Mouse (Mus musculus) spleen, adult 2 months (tissue): ENCODE measurements around the gene Socs3.

Experiments used
- CTCF ChIP-seq: fragments of 200-500 bp; IDR thresholded peaks from 2 replicates; pipeline ENCODE4 v1.5.1; 2011; ENCODE audit warnings: mild to moderate bottlenecking, inconsistent platforms; ENCODE audit not compliant: insufficient read depth, insufficient read length, insufficient replicate concordance; ENCODE audit errors: extremely low read depth
- POLR2A ChIP-seq: fragments of 200-500 bp; IDR thresholded peaks from 2 replicates; pipeline ENCODE4 v1.6.1; 2011; ENCODE audit warnings: low read depth, low read length, inconsistent platforms

DNA sequence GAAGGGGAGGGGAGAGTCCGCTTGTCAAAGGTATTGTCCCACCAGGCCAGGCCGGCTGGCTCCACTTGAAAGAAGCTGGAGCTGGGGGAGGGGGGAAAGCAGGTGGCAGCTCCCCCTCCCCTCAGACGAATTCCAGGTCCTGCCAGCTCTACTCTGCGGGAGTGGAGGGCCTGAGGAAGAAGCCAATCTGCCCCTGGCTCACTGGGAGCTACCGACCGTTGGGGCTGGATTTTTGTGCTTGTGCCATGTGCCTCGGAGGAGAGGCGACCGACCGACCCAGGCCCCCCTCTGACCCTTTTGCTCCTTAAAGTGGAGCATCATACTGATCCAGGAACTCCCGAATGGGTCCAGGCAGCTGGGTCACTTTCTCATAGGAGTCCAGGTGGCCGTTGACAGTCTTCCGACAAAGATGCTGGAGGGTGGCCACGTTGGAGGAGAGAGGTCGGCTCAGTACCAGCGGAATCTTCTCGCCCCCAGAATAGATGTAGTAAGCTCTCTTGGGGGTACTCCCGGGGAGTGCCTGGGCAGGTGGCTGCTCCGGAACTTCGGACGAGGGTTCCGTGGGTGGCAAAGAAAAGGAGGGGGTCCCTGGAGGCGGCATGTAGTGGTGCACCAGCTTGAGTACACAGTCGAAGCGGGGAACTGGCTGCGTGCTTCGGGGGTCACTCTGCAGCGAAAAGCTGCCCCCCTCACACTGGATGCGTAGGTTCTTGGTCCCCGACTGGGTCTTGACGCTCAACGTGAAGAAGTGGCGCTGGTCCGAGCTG lies 2.4 kb downstream of the Socs3 start:
- TF ChIP-seq CTCF (no peak), POLR2A (no peak)
